Mouse (Mus musculus): ENCODE data around the gene Clec4f. TPM values are rescaled to one million over a fixed set of nuclear protein-coding genes. Genes with fewer than 3 reads are reported as not detected.

Gene Clec4f
- polyA plus RNA-seq, 1 experiment from 2014 or later, result not detected

DNA sequence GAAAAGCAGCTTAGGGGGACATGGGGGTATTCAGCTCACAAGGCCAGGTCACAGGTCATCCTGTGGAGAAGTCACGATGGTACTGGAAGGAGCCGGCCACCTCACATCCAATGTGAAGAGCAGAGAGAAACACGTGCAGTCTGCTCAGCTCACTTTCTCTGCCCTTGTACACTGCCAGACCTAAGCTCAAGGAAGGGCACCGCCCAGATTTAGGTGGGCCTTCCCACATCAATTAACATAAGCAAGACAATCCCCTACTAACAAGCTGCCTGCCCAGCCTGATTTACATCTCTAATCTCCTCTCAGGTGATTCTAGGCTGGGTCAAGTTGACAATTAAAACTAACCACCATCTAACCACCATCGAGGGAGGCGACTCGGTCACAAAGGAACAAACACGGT is 41.9 kb upstream of the Clec4f start:
- H3K27ac ChIP-seq (replicated peaks; ENCODE audit: low read depth, low read length), result no peak overlapping the region
- WGBS, result 5% methylated on average over 8 of the region's 8 CpGs
- H3K9me3 ChIP-seq (ENCODE audit: control insufficient read depth, low read length), result no peaks in the 10 kb centered on the region
- ATAC-seq (ENCODE audit: low read depth), result no peak
- no peaks in the 10 kb centered on the region for H3K4me1 ChIP-seq (ENCODE audit: control insufficient read depth, insufficient read depth, low read length)
- H3K27me3 ChIP-seq (replicated peaks; ENCODE audit: control insufficient read depth, insufficient read depth, low read length), result peaks cover 96% of the 10 kb centered on the region
- no peaks in the 10 kb centered on the region for H3K36me3 ChIP-seq (ENCODE audit: control insufficient read depth, insufficient read depth, low read length)
- no peak for DNase-seq (ENCODE audit: low spot score)
- no peak overlapping the region for H3K4me2 ChIP-seq (ENCODE audit: low read depth, low read length)
- no peak overlapping the region for H3K9ac ChIP-seq (ENCODE audit: low read depth, low read length)
- no peak overlapping the region for H3K4me3 ChIP-seq (ENCODE audit: low read depth, low read length)

DNA sequence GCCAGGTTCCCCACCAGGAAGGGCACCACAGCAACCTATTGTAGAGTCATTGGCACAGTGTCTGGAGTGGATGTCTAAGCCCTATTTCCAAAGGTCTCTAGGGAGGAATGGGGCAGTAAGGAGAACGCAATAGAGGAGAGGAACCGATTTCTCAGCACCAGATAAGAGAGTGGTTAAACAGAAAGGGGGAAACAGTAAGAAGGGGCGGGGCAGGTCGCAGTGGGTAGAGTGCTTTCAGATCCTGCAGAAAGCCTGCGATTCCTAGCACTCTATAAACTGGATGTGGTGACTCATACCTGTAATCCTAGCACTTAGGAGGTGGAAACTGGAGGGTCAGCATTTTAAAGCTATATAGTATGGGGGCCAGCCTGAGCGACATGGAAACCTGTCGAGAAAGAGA is 40.7 kb upstream of the Clec4f start:
- DNase-seq (ENCODE audit: low spot score), result no peak
- H3K9me3 ChIP-seq (ENCODE audit: control insufficient read depth, low read length), result no peaks in the 10 kb centered on the region

DNA sequence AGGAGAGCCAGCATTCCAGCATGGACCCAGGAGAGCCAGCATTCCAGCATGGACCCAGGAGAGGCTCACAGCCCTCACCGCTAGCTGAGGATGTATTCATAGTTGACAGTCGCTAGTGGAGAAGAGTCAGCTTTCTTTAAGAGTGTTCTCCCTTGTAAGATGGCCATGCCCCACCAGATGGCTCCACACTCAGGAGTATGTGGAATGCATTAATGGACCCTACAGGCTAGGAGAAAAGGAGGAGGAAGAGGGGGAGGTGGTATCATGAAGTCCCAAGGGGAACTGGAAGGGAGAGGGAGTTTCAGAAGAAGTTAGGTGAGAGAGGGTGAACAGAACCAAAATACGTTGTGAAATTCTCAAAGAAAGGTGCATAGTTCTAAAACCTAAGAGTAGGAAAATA is 39.7 kb upstream of the Clec4f start:
- WGBS, result 2% methylated on average over 3 of the region's 3 CpGs
- H3K27me3 ChIP-seq (replicated peaks; ENCODE audit: control insufficient read depth, insufficient read depth, low read length), result peaks cover 97% of the 10 kb centered on the region

More for the DNA sequence above, 40.7 kb upstream of the Clec4f start:
- Histone ChIP-seq H3K4me1 (ENCODE audit: control insufficient read depth, insufficient read depth, low read length) (no peaks in the 10 kb centered on the region), H3K27me3 (replicated peaks; ENCODE audit: control insufficient read depth, insufficient read depth, low read length) (peaks cover 96% of the 10 kb centered on the region), H3K36me3 (ENCODE audit: control insufficient read depth, insufficient read depth, low read length) (no peaks in the 10 kb centered on the region), H3K4me3 (ENCODE audit: low read depth, low read length) (no peak overlapping the region), H3K9ac (ENCODE audit: low read depth, low read length) (no peak overlapping the region), H3K27ac (replicated peaks; ENCODE audit: low read depth, low read length) (no peak overlapping the region), H3K4me2 (ENCODE audit: low read depth, low read length) (no peak overlapping the region)
- ATAC-seq (ENCODE audit: low read depth), result no peak
- WGBS, result 3% methylated on average over 7 of the region's 7 CpGs

DNA sequence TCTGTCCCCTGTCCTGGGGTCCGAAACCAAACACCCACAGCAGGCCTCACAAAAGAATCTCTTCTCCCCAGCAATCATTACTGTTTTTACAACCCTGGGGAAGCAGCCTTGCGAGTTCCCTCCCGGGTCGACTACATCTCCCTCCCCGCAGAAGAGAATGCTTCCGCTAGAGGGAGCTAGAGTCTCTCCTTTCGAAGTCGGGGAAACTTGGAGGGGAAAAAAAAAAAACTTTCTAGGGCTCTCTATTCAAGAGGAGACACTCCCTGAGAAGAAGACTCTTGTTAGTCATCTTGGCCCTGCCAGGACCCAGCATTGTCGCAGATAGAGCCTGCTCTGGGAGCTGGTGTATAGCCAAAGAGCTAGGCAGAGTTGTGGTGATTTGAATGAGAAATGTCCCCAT is 37.8 kb upstream of the Clec4f start:
- DNase-seq (ENCODE audit: low spot score) (peak; percentile 88), ATAC-seq (ENCODE audit: low read depth) (no peak)
- Histone ChIP-seq H3K4me1 (ENCODE audit: control insufficient read depth, insufficient read depth, low read length) (no peaks in the 10 kb centered on the region), H3K4me3 (ENCODE audit: low read depth, low read length) (no peak overlapping the region), H3K36me3 (ENCODE audit: control insufficient read depth, insufficient read depth, low read length) (no peaks in the 10 kb centered on the region), H3K9ac (ENCODE audit: low read depth, low read length) (no peak overlapping the region), H3K4me2 (ENCODE audit: low read depth, low read length) (no peak overlapping the region), H3K9me3 (ENCODE audit: control insufficient read depth, low read length) (no peaks in the 10 kb centered on the region), H3K27me3 (replicated peaks; ENCODE audit: control insufficient read depth, insufficient read depth, low read length) (peaks cover 88% of the 10 kb centered on the region), H3K27ac (replicated peaks; ENCODE audit: low read depth, low read length) (no peak overlapping the region)
- WGBS, result under 1% methylated on average over 9 of the region's 9 CpGs

More for the DNA sequence above, 39.7 kb upstream of the Clec4f start:
- no peak overlapping the region for H3K9ac ChIP-seq (ENCODE audit: low read depth, low read length)
- no peak overlapping the region for H3K27ac ChIP-seq (replicated peaks; ENCODE audit: low read depth, low read length)
- H3K4me2 ChIP-seq (ENCODE audit: low read depth, low read length), result no peak overlapping the region
- no peak overlapping the region for H3K4me3 ChIP-seq (ENCODE audit: low read depth, low read length)
- ATAC-seq (ENCODE audit: low read depth), result no peak
- H3K36me3 ChIP-seq (ENCODE audit: control insufficient read depth, insufficient read depth, low read length), result no peaks in the 10 kb centered on the region
- no peaks in the 10 kb centered on the region for H3K9me3 ChIP-seq (ENCODE audit: control insufficient read depth, low read length)
- H3K4me1 ChIP-seq (ENCODE audit: control insufficient read depth, insufficient read depth, low read length), result no peaks in the 10 kb centered on the region
- no peak for DNase-seq (ENCODE audit: low spot score)

DNA sequence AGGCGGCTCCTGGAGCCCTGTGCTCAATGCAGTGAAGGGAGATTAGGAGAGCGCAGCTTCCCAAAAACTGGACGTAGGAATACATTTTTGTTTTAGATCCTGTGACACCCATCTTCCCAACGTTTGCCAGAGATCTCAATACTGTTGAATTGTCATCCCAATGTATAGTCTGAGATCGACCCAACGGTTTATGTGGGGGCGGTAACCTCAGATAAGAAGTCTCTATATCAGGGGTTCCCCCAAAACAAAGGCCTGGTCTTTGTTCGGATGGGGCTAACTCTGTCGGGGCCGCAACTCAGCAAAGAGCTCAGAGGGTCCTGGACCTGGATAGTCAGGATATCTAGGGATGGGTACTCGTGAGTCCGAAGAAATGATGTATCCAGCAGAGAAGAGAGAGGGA is 37.0 kb upstream of the Clec4f start:
- ATAC-seq (ENCODE audit: low read depth) (no peak), DNase-seq (ENCODE audit: low spot score) (no peak)
- Histone ChIP-seq H3K9ac (ENCODE audit: low read depth, low read length) (no peak overlapping the region), H3K27me3 (replicated peaks; ENCODE audit: control insufficient read depth, insufficient read depth, low read length) (peaks cover 84% of the 10 kb centered on the region), H3K9me3 (ENCODE audit: control insufficient read depth, low read length) (no peaks in the 10 kb centered on the region), H3K27ac (replicated peaks; ENCODE audit: low read depth, low read length) (no peak overlapping the region), H3K4me3 (ENCODE audit: low read depth, low read length) (no peak overlapping the region), H3K36me3 (ENCODE audit: control insufficient read depth, insufficient read depth, low read length) (no peaks in the 10 kb centered on the region), H3K4me2 (ENCODE audit: low read depth, low read length) (no peak overlapping the region), H3K4me1 (ENCODE audit: control insufficient read depth, insufficient read depth, low read length) (no peaks in the 10 kb centered on the region)
- WGBS, result 2% methylated on average over 12 of the region's 12 CpGs

DNA sequence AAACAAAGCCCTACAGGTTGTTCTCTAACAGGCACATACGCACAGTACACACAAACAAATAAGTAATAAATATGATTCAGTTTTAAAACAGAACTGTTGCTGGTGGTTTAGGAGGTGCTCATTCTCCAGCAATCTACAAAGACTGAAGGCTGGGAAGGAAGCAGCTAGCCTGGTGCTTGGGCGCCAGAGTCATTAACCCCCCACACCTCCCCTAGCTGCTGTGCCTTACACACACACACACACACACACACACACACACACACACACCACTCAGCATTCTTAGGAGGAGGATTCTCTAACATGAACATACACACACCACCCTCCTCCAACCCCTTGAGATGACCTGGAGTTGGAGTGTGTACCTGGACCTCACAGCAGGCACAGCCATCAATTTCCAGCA is 34.9 kb upstream of the Clec4f start:
- Histone ChIP-seq H3K27me3 (replicated peaks; ENCODE audit: control insufficient read depth, insufficient read depth, low read length) (peaks cover 71% of the 10 kb centered on the region), H3K9me3 (ENCODE audit: control insufficient read depth, low read length) (no peaks in the 10 kb centered on the region), H3K27ac (replicated peaks; ENCODE audit: low read depth, low read length) (no peak overlapping the region), H3K9ac (ENCODE audit: low read depth, low read length) (no peak overlapping the region), H3K4me1 (ENCODE audit: control insufficient read depth, insufficient read depth, low read length) (no peaks in the 10 kb centered on the region), H3K4me2 (ENCODE audit: low read depth, low read length) (no peak overlapping the region), H3K4me3 (ENCODE audit: low read depth, low read length) (no peak overlapping the region), H3K36me3 (ENCODE audit: control insufficient read depth, insufficient read depth, low read length) (no peaks in the 10 kb centered on the region)
- DNase-seq (ENCODE audit: low spot score) (no peak), ATAC-seq (ENCODE audit: low read depth) (no peak)
- 62% methylated on average over 2 of the region's 2 CpGs for WGBS

DNA sequence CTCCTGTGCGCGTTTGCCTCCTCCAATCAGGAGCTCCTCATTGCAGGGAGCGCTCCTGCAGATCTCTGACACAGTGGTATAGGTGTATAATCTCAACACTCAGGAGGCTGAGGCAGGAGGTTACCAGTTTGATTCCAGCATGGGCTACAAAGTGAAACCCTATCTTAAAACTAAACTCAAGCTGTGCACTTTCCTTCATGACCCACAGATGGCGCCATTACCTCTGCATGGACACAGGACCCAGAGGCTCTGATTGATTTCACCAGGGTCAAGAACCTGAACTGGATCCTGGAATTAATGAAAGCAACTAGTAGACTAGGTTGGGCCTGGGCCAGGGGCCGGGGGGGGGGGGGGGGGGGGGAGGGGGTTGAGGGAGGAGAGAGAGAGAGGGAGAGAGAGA is 34.3 kb upstream of the Clec4f start:
- Histone ChIP-seq H3K9me3 (ENCODE audit: control insufficient read depth, low read length) (no peaks in the 10 kb centered on the region), H3K36me3 (ENCODE audit: control insufficient read depth, insufficient read depth, low read length) (no peaks in the 10 kb centered on the region), H3K27ac (replicated peaks; ENCODE audit: low read depth, low read length) (no peak overlapping the region), H3K9ac (ENCODE audit: low read depth, low read length) (no peak overlapping the region), H3K27me3 (replicated peaks; ENCODE audit: control insufficient read depth, insufficient read depth, low read length) (peaks cover 65% of the 10 kb centered on the region), H3K4me3 (ENCODE audit: low read depth, low read length) (no peak overlapping the region), H3K4me2 (ENCODE audit: low read depth, low read length) (no peak overlapping the region), H3K4me1 (ENCODE audit: control insufficient read depth, insufficient read depth, low read length) (no peaks in the 10 kb centered on the region)
- 20% methylated on average over 4 of the region's 5 CpGs for WGBS
- DNase-seq (ENCODE audit: low spot score) (peak; percentile 44), ATAC-seq (ENCODE audit: low read depth) (no peak)

DNA sequence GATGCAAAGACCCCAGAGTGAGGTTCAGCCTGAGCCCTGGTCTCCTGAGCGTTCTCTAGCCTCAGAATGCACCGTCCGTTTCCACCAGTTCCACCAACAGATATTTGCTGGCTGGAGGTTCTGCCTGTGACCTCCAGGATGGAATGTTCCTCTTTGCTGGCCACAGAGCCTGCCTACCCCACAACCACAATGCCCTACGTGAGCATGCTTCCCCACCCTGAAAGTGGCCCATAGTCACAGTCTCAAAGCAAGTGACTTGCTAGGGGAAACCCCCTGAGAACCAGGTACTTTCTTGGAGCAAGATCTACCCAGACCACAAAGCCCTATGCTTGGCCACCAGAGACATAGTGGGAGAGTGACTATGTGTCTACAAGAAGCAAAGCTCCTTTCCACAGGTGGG is 33.4 kb upstream of the Clec4f start:
- ATAC-seq (ENCODE audit: low read depth), result no peak

DNA sequence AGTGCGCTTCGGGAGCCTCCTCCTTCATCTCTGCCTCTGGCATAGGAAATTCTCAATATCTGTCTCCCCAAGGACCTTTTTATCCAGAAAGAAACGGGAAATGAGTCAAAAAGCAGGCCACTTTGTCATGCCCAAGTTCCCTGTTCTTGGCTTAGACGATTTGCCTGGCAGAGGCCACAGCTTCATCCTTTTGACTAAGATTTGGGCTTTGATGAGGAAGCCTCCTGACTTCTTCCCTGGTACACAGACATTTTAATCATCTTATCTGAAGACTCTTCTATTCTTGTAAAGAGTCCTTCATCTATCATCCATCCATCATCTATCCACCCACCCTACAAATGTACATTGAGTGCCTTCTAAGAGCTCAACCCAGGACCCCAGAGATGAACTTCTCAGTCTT is 21.8 kb upstream of the Clec4f start, which contains the start of gene Cd207:
Gene Cd207 (minus strand): TSS at position 101 of the 400 bp plus-strand sequence.
- Histone ChIP-seq H3K4me1 (ENCODE audit: control insufficient read depth, insufficient read depth, low read length) (no peaks in the 10 kb centered on the region), H3K9me3 (ENCODE audit: control insufficient read depth, low read length) (no peaks in the 10 kb centered on the region), H3K36me3 (ENCODE audit: control insufficient read depth, insufficient read depth, low read length) (no peaks in the 10 kb centered on the region), H3K9ac (ENCODE audit: low read depth, low read length) (no peak within 1 kb of the TSS), H3K4me3 (ENCODE audit: low read depth, low read length) (no peak within 1 kb of the TSS), H3K4me2 (ENCODE audit: low read depth, low read length) (no peak within 1 kb of the TSS), H3K27me3 (replicated peaks; ENCODE audit: control insufficient read depth, insufficient read depth, low read length) (no peaks in the 10 kb centered on the region), H3K27ac (replicated peaks; ENCODE audit: low read depth, low read length) (no peak within 1 kb of the TSS)
- DNase-seq (ENCODE audit: low spot score) (no peak), ATAC-seq (ENCODE audit: low read depth) (no peak)
- 71% methylated on average over 4 of the region's 4 CpGs for WGBS

More for the DNA sequence above, 33.4 kb upstream of the Clec4f start:
- no peak overlapping the region for H3K27ac ChIP-seq (replicated peaks; ENCODE audit: low read depth, low read length)
- no peak overlapping the region for H3K4me3 ChIP-seq (ENCODE audit: low read depth, low read length)
- no peaks in the 10 kb centered on the region for H3K36me3 ChIP-seq (ENCODE audit: control insufficient read depth, insufficient read depth, low read length)
- no peaks in the 10 kb centered on the region for H3K4me1 ChIP-seq (ENCODE audit: control insufficient read depth, insufficient read depth, low read length)
- no peak overlapping the region for H3K9ac ChIP-seq (ENCODE audit: low read depth, low read length)
- DNase-seq (ENCODE audit: low spot score), result no peak
- H3K4me2 ChIP-seq (ENCODE audit: low read depth, low read length), result no peak overlapping the region
- 72% methylated on average over 4 of the region's 4 CpGs for WGBS
- H3K9me3 ChIP-seq (ENCODE audit: control insufficient read depth, low read length), result no peaks in the 10 kb centered on the region
- H3K27me3 ChIP-seq (replicated peaks; ENCODE audit: control insufficient read depth, insufficient read depth, low read length), result peaks cover 56% of the 10 kb centered on the region
